Mouse (Mus musculus): ENCODE data around the gene Vipas39. TPM values are rescaled to one million over a fixed set of nuclear protein-coding genes. Genes with fewer than 3 reads are reported as not detected.

Vipas39 gene
- total RNA-seq (2023): 10 to 100 TPM; 21.2 to 25.7 TPM

DNA sequence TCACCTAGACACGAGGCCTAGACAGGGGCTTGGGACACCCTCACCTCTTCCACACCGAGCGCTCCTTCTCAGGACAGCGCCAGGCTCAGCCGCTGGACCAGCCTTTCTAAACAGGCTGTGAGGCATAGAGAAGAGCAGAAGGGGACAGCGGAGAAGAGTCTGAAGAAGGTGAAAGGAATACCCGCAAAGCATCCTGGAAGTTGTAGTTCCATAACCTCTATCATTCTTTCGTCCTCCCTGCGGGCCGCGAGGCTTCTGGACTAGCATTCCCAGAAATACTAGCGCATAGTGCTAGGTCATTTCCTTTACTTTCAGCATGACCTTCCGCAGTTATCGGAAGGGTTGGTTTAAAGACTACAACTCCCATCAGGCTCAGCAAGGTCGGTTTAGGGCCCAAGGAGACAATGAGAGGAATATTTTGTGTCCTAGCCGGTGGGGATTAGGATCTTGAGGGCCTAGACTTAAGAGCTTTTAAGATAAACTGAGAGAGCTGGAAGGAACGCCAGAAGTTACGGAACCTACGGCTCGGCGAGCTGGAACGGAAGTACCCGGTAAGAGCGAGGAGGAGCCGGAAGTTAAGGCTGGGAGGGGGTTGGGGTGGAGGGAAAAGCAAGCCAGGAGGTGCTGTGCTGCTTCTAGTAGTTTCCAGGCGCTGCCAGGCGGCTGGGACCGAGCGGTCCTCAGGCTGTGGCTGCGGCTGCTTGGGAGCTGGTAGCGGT, at the start of gene Vipas39, which contains the start of gene Ahsa1:
Vipas39 (minus strand) TSS at position 149 of the 719 bp plus-strand sequence.
Ahsa1 (plus strand) TSS at position 372 of the 719 bp plus-strand sequence.

GRCm38 (mm10) chr12:87299657-87300440, 33.8 kb upstream of the Vipas39 start, which contains the start of gene Ism2:
Gene Ism2 (minus strand): TSS chr12:87299705.

DNA sequence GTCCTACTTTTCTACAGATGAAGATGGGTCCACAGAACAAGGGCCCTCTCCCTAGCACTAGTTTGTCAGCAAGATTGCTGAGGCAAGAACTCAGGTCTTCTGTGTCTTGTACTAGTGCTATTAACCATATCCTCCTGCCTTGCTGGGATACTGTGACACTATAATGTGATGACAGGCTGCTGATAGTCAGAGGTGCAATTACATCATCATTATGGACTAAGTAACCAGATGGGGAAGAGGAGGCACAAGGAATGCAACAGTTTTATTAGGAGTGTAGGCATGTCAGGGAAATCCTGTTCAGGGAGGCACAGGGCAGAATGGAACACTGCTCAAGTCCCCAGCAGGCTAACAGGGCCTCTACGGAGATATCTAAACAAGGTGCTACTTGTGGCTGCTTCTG, 27.4 kb downstream of the Vipas39 start, which contains the start of gene Noxred1:
Noxred1 (minus strand) TSS at position 101 of the 400 bp plus-strand sequence.

GRCm38 (mm10) chr12:87199973-87200586, 66.0 kb downstream of the Vipas39 start, which contains the start of gene Tmed8:
Gene Tmed8 (minus strand): TSS chr12:87200454.

DNA sequence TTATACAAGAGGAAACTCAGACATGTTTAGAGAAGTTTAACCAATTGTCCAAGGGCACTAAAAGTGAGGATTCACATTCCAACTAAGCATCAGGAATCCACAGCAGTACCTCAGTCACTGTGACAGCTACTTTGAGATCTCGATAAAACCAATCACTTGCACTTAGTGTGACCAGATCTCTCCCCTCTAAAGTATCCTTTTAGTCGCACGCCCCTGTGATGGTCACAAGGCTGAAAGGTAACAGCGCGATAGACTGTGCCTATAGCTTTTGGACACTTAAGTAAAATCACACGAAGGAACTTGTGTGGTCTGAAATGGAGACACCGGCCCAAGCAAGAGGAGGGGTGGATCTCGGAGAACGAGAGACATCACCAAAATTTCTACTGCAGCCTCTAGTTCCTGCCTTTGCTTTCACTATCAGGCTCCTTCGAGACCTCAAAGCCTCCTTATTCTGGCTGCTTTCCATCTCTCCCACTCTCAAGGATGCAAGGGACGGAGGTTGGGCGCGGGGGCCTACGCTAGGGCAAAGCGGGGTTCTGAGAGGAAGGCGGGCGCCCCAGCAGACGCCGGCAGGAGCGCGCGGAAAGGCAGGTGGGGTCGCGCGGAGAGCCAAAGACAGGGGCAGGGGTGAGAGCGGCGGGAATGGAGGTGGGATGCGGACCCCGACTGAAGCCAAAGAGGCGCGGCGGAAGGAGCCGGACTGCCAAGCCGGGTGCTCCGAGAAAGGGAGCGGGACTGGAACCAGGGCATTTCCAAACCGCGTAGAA, 66.7 kb downstream of the Vipas39 start, which contains the start of gene Samd15:
Samd15 (plus strand) TSS at position 518 of the 767 bp plus-strand sequence.

Other genes starting within 250 kb of the Vipas39 start
- gene Tmem63c, start 244.9 kb downstream of the Vipas39 start, total RNA-seq (2023): not detected
- under 1 TPM in 1 of 2 experiments, not detected in 1; 0.71 TPM for gene Ngb, start 163.7 kb downstream of the Vipas39 start, total RNA-seq (2023)
- 10 to 100 TPM; 12.9 to 14.3 TPM for gene Gstz1, start 119.1 kb downstream of the Vipas39 start, total RNA-seq (2023)
- 1 to 10 TPM; 6.6 to 6.8 TPM for gene Pomt2, start 118.3 kb downstream of the Vipas39 start, total RNA-seq (2023)
- gene Samd15, start 66.5 kb downstream of the Vipas39 start, total RNA-seq (2023): under 1 TPM in 1 of 2 experiments, not detected in 1; 0.80 TPM
- 10 to 100 TPM; 14.6 to 17.0 TPM for gene Tmed8, start 65.8 kb downstream of the Vipas39 start, total RNA-seq (2023)
- gene Noxred1, start 27.5 kb downstream of the Vipas39 start, total RNA-seq (2023): under 1 TPM; 0.67 to 0.95 TPM
- 100 to 1,000 TPM; 106 to 119 TPM for gene Ahsa1, start 223 bp upstream of the Vipas39 start, total RNA-seq (2023)
- gene Ism2, start 33.4 kb upstream of the Vipas39 start, total RNA-seq (2023): not detected
- 10 to 100 TPM; 71.9 to 81.9 TPM for gene Sptlc2, start 122.1 kb upstream of the Vipas39 start, total RNA-seq (2023)
- 10 to 100 TPM; 39.2 to 44.1 TPM for gene Slirp, start 177.6 kb upstream of the Vipas39 start, total RNA-seq (2023)
- gene Alkbh1, start 177.8 kb upstream of the Vipas39 start, total RNA-seq (2023): 10 to 100 TPM; 84.7 to 87.6 TPM
- 10 to 100 TPM; 84.8 to 91.5 TPM for gene Snw1, start 206.0 kb upstream of the Vipas39 start, total RNA-seq (2023)
- not detected for gene Gm5788, start 228.5 kb upstream of the Vipas39 start, total RNA-seq (2023)
- not detected for gene Gm8300, start 248.1 kb upstream of the Vipas39 start, total RNA-seq (2023)